Mouse (Mus musculus): ENCODE results near the gene Scel. TPM values are rescaled to one million over a fixed set of nuclear protein-coding genes. Genes with fewer than 3 reads are reported as not detected.

The Scel gene
- polyA plus RNA-seq, 1 experiment from 2014 or later = 0.46 TPM

GRCm38 (mm10) chr14:103630545-103630944 is 117.4 kb downstream of the Scel start:
- 85% methylated on average over 8 of the region's 8 CpGs for WGBS
- no peak for ATAC-seq (ENCODE audit: insufficient number of reproducible peaks, insufficient read depth, low FRiP score, low TSS enrichment)

DNA sequence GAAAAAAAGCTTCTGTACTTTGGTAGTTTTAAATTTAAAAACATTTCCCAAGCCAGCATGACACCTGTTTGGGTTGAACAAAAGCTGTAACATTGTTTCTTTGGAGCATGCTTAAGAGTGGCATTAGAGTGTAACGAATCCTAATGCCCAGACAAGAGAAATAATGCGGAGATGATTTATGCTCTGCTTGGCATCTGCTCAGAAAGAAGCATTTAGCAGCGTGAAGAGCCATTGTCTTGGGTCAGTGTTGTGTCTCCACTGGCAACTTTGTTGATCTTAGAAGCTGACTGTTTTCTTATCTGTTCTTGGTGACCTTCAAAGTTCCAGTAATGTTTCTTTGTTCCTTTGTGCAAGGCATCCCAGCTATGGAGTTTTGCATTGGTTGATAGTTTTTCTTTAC is 130.8 kb downstream of the Scel start:
- Histone ChIP-seq H3K9ac (no peak overlapping the region), H3K4me1 (no peaks in the 10 kb centered on the region), H3K4me3 (no peak overlapping the region), H3K36me3 (no peaks in the 10 kb centered on the region), H3K9me3 (no peaks in the 10 kb centered on the region), H3K27me3 (no peaks in the 10 kb centered on the region), H3K27ac (no peak overlapping the region), H3K4me2 (replicated peaks) (no peak overlapping the region)
- 77% methylated on average over 3 of the region's 3 CpGs for WGBS
- no peak for ATAC-seq (ENCODE audit: insufficient number of reproducible peaks, insufficient read depth, low FRiP score, low TSS enrichment)

More at GRCm38 (mm10) chr14:103630545-103630944, 117.4 kb downstream of the Scel start:
- Histone ChIP-seq H3K4me2 (replicated peaks) (no peak overlapping the region), H3K27me3 (no peaks in the 10 kb centered on the region), H3K27ac (no peak overlapping the region), H3K36me3 (no peaks in the 10 kb centered on the region), H3K4me3 (no peak overlapping the region), H3K9ac (no peak overlapping the region), H3K9me3 (0 out of 2 replicates have a peak, but pooled peaks cover 2% of the 10 kb centered on the region), H3K4me1 (no peaks in the 10 kb centered on the region)

GRCm38 (mm10) chr14:103647981-103648380 is 134.8 kb downstream of the Scel start:
- Histone ChIP-seq H3K9ac (no peak overlapping the region), H3K4me3 (no peak overlapping the region), H3K27me3 (peaks cover 25% of the 10 kb centered on the region), H3K4me2 (replicated peaks) (no peak overlapping the region), H3K9me3 (no peaks in the 10 kb centered on the region), H3K36me3 (no peaks in the 10 kb centered on the region), H3K4me1 (peaks cover 3% of the 10 kb centered on the region; the same call in 1 of the 2 replicates), H3K27ac (no peak overlapping the region)
- 73% methylated on average over 2 of the region's 2 CpGs for WGBS
- no peak for ATAC-seq (ENCODE audit: insufficient number of reproducible peaks, insufficient read depth, low FRiP score, low TSS enrichment)

DNA sequence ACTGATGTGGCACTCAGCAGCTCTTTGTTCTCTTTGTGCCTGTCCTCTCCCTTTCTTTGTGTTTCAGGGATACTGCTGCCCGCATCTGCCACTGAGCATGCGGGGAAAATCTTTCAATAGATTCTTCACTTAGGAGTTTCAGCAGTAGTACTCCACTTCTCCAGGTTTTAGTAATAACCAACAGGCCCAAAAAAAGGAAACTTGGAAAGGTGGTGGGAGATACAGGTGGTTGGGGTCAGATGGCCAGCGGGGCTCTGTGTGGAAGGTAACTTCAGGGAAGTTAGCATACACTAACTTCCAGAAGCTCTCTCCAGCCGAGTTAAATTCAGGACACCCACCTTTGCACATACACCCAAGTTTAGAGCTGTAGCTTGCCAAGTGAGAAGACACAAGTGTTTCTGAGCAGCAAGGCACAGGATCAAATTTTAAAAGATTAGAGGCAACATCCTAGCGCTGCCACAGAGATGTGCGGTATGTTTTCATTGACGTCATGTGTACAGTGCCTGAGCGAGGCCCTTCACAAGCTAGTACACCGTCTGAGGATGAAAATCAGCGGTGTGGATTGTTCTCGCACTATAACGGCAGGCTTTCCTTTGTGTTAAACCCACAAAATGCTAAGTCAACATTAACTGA is 135.6 kb downstream of the Scel start:
- no peak overlapping the region for H3K27ac ChIP-seq
- ATAC-seq (ENCODE audit: insufficient number of reproducible peaks, insufficient read depth, low FRiP score, low TSS enrichment) = no peak
- 41% methylated on average over 12 of the region's 12 CpGs for WGBS

GRCm38 (mm10) chr14:103649302-103649701 is 136.2 kb downstream of the Scel start:
- Histone ChIP-seq H3K4me3 (peak overlapping the region; percentile 75; the same call in 1 of the 2 replicates), H3K4me1 (peaks cover 3% of the 10 kb centered on the region; the same call in 1 of the 2 replicates), H3K9ac (no peak overlapping the region), H3K9me3 (no peaks in the 10 kb centered on the region), H3K27ac (no peak overlapping the region), H3K27me3 (peaks cover 25% of the 10 kb centered on the region), H3K36me3 (no peaks in the 10 kb centered on the region), H3K4me2 (replicated peaks) (0 out of 2 replicates have a peak overlapping the region, but pooled peaks have one; percentile 100)
- WGBS = 55% methylated on average over 4 of the region's 4 CpGs
- no peak for ATAC-seq (ENCODE audit: insufficient number of reproducible peaks, insufficient read depth, low FRiP score, low TSS enrichment)

More for the DNA sequence above, 135.6 kb downstream of the Scel start:
- no peak overlapping the region; the same call in 1 of the 2 replicates for H3K4me2 ChIP-seq (replicated peaks)
- peaks cover 25% of the 10 kb centered on the region for H3K27me3 ChIP-seq
- peaks cover 3% of the 10 kb centered on the region; the same call in 1 of the 2 replicates for H3K4me1 ChIP-seq
- no peak overlapping the region for H3K4me3 ChIP-seq
- H3K9ac ChIP-seq = no peak overlapping the region
- no peaks in the 10 kb centered on the region for H3K9me3 ChIP-seq
- H3K36me3 ChIP-seq = no peaks in the 10 kb centered on the region

GRCm38 (mm10) chr14:103649896-103650334 is 136.8 kb downstream of the Scel start, which contains the start of gene Slain1:
Gene Slain1, plus strand, starts transcription at chr14:103650228.
- peaks cover 25% of the 10 kb centered on the region for H3K27me3 ChIP-seq
- peaks cover 3% of the 10 kb centered on the region; the same call in 1 of the 2 replicates for H3K4me1 ChIP-seq

GRCm38 (mm10) chr14:103650413-103651101 is 137.4 kb downstream of the Scel start:
- H3K4me1 ChIP-seq = peaks cover 3% of the 10 kb centered on the region; the same call in 1 of the 2 replicates
- WGBS = under 1% methylated on average over 48 of the region's 67 CpGs
- peak overlapping the region; percentile 68 for H3K9ac ChIP-seq
- peaks cover 25% of the 10 kb centered on the region for H3K27me3 ChIP-seq
- ATAC-seq (ENCODE audit: insufficient number of reproducible peaks, insufficient read depth, low FRiP score, low TSS enrichment) = peak; percentile 70
- H3K4me2 ChIP-seq (replicated peaks) = peak overlapping the region; percentile 100
- H3K36me3 ChIP-seq = no peaks in the 10 kb centered on the region
- H3K4me3 ChIP-seq = peak overlapping the region; percentile 75
- H3K9me3 ChIP-seq = no peaks in the 10 kb centered on the region
- H3K27ac ChIP-seq = peak overlapping the region; percentile 75

More at GRCm38 (mm10) chr14:103649896-103650334, 136.8 kb downstream of the Scel start, which contains the start of gene Slain1:
- Histone ChIP-seq H3K4me2 (replicated peaks) (peak within 1 kb of the TSS; percentile 100), H3K9ac (peak within 1 kb of the TSS; percentile 68), H3K9me3 (no peaks in the 10 kb centered on the region), H3K36me3 (no peaks in the 10 kb centered on the region), H3K27ac (peak within 1 kb of the TSS; percentile 75), H3K4me3 (peak within 1 kb of the TSS; percentile 75)
- ATAC-seq (ENCODE audit: insufficient number of reproducible peaks, insufficient read depth, low FRiP score, low TSS enrichment) = peak; percentile 97
- WGBS = under 1% methylated on average over 32 of the region's 32 CpGs

GRCm38 (mm10) chr14:103651106-103651505 is 138.0 kb downstream of the Scel start:
- H3K27ac ChIP-seq = peak overlapping the region; percentile 75; the same call in 1 of the 2 replicates
- peak overlapping the region; percentile 68; the same call in 1 of the 2 replicates for H3K9ac ChIP-seq
- H3K4me1 ChIP-seq = peaks cover 3% of the 10 kb centered on the region; the same call in 1 of the 2 replicates
- peak overlapping the region; percentile 75 for H3K4me3 ChIP-seq
- peak overlapping the region; percentile 100 for H3K4me2 ChIP-seq (replicated peaks)
- H3K9me3 ChIP-seq = no peaks in the 10 kb centered on the region
- 0 out of 2 replicates have a peak, but pooled peaks have one; percentile 2 for ATAC-seq (ENCODE audit: insufficient number of reproducible peaks, insufficient read depth, low FRiP score, low TSS enrichment)
- WGBS = 4% methylated on average over 11 of the region's 11 CpGs
- H3K36me3 ChIP-seq = no peaks in the 10 kb centered on the region
- H3K27me3 ChIP-seq = peaks cover 25% of the 10 kb centered on the region

DNA sequence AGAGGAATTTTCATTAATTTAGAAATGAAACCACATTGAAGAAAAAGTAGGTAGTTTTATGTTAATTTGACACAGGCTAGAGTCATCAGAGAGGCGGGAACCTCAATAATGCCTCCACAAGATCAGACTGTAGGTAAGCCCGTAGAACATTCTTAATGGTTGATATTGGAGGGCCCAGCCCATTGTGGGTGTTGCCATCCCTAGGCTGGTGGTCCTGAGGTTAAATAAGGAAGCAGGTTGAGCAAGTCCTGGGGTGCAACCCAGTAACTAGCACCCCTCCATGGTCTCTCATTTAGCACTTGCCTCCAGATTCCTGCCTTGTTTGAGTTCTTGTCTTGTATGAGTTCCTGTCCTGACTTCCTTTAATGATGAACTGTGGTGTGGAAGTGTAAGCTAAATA is 138.4 kb downstream of the Scel start:
- Histone ChIP-seq H3K27me3 (peaks cover 25% of the 10 kb centered on the region), H3K4me3 (peak overlapping the region; percentile 75; the same call in 1 of the 2 replicates), H3K9me3 (no peaks in the 10 kb centered on the region), H3K9ac (no peak overlapping the region), H3K4me1 (peaks cover 3% of the 10 kb centered on the region; the same call in 1 of the 2 replicates), H3K4me2 (replicated peaks) (peak overlapping the region; percentile 100), H3K27ac (no peak overlapping the region), H3K36me3 (no peaks in the 10 kb centered on the region)
- no peak for ATAC-seq (ENCODE audit: insufficient number of reproducible peaks, insufficient read depth, low FRiP score, low TSS enrichment)
- 60% methylated on average over 2 of the region's 2 CpGs for WGBS

DNA sequence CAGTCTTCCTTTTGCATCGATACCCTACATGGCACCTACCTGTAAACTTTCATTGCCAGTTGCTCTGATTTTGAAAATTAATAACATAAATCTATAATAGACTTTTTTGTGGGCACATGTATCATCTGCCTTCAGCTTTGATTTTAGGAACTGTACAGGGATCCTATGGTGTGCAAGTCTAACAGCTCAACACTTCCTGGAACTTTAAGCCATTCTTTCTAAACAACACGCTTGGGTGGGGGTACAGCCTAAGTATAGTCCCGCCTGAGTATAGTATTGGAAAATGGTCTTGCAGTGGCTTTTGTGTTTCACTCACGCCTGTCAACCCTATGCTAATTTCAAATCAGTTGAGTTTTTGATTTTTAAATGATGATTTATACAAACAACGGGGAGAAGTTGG is 139.4 kb downstream of the Scel start:
- H3K36me3 ChIP-seq = no peaks in the 10 kb centered on the region
- peaks cover 3% of the 10 kb centered on the region; the same call in 1 of the 2 replicates for H3K4me1 ChIP-seq
- ATAC-seq (ENCODE audit: insufficient number of reproducible peaks, insufficient read depth, low FRiP score, low TSS enrichment) = no peak
- H3K4me2 ChIP-seq (replicated peaks) = no peak overlapping the region
- peaks cover 25% of the 10 kb centered on the region for H3K27me3 ChIP-seq
- no peak overlapping the region for H3K4me3 ChIP-seq
- H3K9ac ChIP-seq = no peak overlapping the region
- H3K27ac ChIP-seq = no peak overlapping the region
- WGBS = 84% methylated on average over 5 of the region's 5 CpGs
- H3K9me3 ChIP-seq = no peaks in the 10 kb centered on the region

DNA sequence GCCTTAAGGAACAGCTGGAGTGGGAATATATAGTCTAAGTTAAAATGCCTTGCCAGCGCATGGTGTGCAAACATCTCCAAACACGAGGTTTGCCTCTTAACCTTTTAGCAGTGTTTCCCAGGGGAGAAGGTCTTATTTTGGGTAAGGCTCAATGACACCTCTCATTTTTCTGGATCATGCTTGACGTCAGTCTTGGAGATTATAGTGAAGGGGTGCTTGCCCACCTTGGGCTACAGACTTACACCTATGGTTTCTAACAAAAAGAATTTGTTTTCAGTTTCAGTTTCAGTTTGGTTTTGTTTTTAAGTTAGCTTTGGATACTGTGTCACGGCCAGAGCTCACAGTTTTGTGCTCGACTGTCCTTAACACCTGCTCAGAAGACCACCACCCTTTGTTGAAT is 140.7 kb downstream of the Scel start:
- no peak for ATAC-seq (ENCODE audit: insufficient number of reproducible peaks, insufficient read depth, low FRiP score, low TSS enrichment)
- Histone ChIP-seq H3K4me2 (replicated peaks) (no peak overlapping the region), H3K9me3 (no peaks in the 10 kb centered on the region), H3K27me3 (peaks cover 25% of the 10 kb centered on the region), H3K4me1 (peaks cover 3% of the 10 kb centered on the region; the same call in 1 of the 2 replicates), H3K9ac (no peak overlapping the region), H3K4me3 (no peak overlapping the region), H3K36me3 (no peaks in the 10 kb centered on the region), H3K27ac (no peak overlapping the region)
- WGBS = 64% methylated on average over 5 of the region's 5 CpGs
